Mouse (Mus musculus) lung, postnatal 36 days (tissue): ENCODE data around the gene Ep400.
A peak's percentile ranks its signal among the peaks of the same experiment; 100 is the strongest.

Experiments used
- DNase-seq: peaks from one replicate; pipeline ENCODE4 v3.0.0; 2022; ENCODE audit warnings: mixed read lengths

The Ep400 gene

GRCm38 (mm10) chr5:110664041-110664440 is 106.5 kb downstream of the Ep400 start:
- DNase-seq = no peak

GRCm38 (mm10) chr5:110659682-110660081 is 110.8 kb downstream of the Ep400 start:
- DNase-seq = no peak

GRCm38 (mm10) chr5:110653686-110654085 is 116.8 kb downstream of the Ep400 start:
- DNase-seq = no peak

- peak; percentile 97 for DNase-seq
Observed at GRCm38 (mm10) chr5:110652719-110653648, 117.5 kb downstream of the Ep400 start, which contains the start of the genes Noc4l and Ddx51. Gene Noc4l (minus strand): TSS chr5:110653417. Gene Ddx51 (plus strand): TSS chr5:110653451.

- no peak for DNase-seq
Observed at GRCm38 (mm10) chr5:110646377-110646776, 124.1 kb downstream of the Ep400 start.

- peak; percentile 84 for DNase-seq
Observed at GRCm38 (mm10) chr5:110639459-110639858, 131.1 kb downstream of the Ep400 start.

- no peak for DNase-seq
Observed at GRCm38 (mm10) chr5:110638306-110639074, 132.0 kb downstream of the Ep400 start.

- peak; percentile 52 for DNase-seq
Observed at GRCm38 (mm10) chr5:110635951-110636707, 134.4 kb downstream of the Ep400 start.

- no peak for DNase-seq
Observed at GRCm38 (mm10) chr5:110629525-110630120, 140.9 kb downstream of the Ep400 start.

- DNase-seq = no peak
Observed at GRCm38 (mm10) chr5:110628156-110628555, 142.4 kb downstream of the Ep400 start.

- no peak for DNase-seq
Observed at GRCm38 (mm10) chr5:110627351-110627750, 143.2 kb downstream of the Ep400 start.

- DNase-seq = no peak
Observed at GRCm38 (mm10) chr5:110624319-110624718, 146.2 kb downstream of the Ep400 start.

GRCm38 (mm10) chr5:110619226-110619625 is 151.3 kb downstream of the Ep400 start:
- DNase-seq = no peak
